Mouse (Mus musculus) stomach, postnatal 0 days (tissue): ENCODE measurements around the gene Myrf.

Experiments used
- CTCF ChIP-seq: IDR thresholded peaks from 2 replicates; pipeline ENCODE4 v1.5.1; 2016; ENCODE audit warnings: antibody characterized with exemption, low read depth, mild to moderate bottlenecking, moderate library complexity
- EP300 ChIP-seq: optimal IDR thresholded peaks from 2 replicates; pipeline ENCODE3; 2016; ENCODE audit warnings: antibody characterized with exemption

GRCm38 (mm10) chr19:10216101-10216500 lies 24.4 kb downstream of the Myrf start:
- TF ChIP-seq EP300 (no peak), CTCF (no peak)
